ENCODE assay signal across 20 mouse cellular contexts in genomic region chr4:64228341-64228740, GRCm38 (mm10).
A peak's percentile ranks its signal among the peaks of the same experiment; 100 is the strongest.
DNase-seq lines count a peak whose midpoint lies in the region; ATAC-seq and TF ChIP-seq lines count a peak whose summit lies in the region.
"Had no signal": no experiment of that assay in that cellular context is flagged by ENCODE, and none has a peak within 500 bp of the region (broad histone marks: within the 10 kb centered on the region; RNA-seq: fewer than 3 reads in every experiment).

No protein-coding gene starts in this region.

- WGBS in cerebellum, adult 2 months, result 35% methylated on average over 3 of the region's 3 CpGs
- 85% methylated on average over 3 of the region's 3 CpGs for WGBS in thymus, adult 2 months

- no peak for TF ChIP-seq POLR2A in cerebellum, adult 2 months (IDR thresholded peaks at IDR 0.05; ENCODE audit: borderline replicate concordance, insufficient read depth, low read length)
- TF ChIP-seq POLR2A in thymus, adult 2 months (IDR thresholded peaks at IDR 0.05; ENCODE audit: control insufficient read depth, extremely low read depth, insufficient read depth, low read length, poor library complexity), result no peak

- no peak overlapping the region for H3K4me3 ChIP-seq in cerebellum, adult 2 months (replicated peaks; ENCODE audit: insufficient read depth, low read depth, low read length)
- no peak overlapping the region for H3K4me3 ChIP-seq in thymus, adult 2 months (ENCODE audit: control insufficient read depth, insufficient read depth, low read length)
- H3K4me3 ChIP-seq: embryonic facial prominence, embryonic 13.5 days; forebrain, embryonic 13.5 days; heart, adult 2 months; heart, embryonic 13.5 days; limb, embryonic 15.5 days had no signal

- ATAC-seq in cerebellum, adult (ENCODE audit: insufficient number of reproducible peaks, low FRiP score, low TSS enrichment), result peak; percentile 86
- ATAC-seq: forebrain, embryonic 13.5 days; midbrain, embryonic 16.5 days had no signal

- no peak for TF ChIP-seq CTCF in cerebellum, adult 2 months (IDR thresholded peaks at IDR 0.05; ENCODE audit: borderline replicate concordance, insufficient read depth, low read depth, low read length)
- no peak for TF ChIP-seq CTCF in thymus, adult 2 months (IDR thresholded peaks at IDR 0.05; ENCODE audit: borderline replicate concordance, control insufficient read depth, extremely low read depth, insufficient read depth, low read length, poor library complexity)

- DNase-seq in kidney, postnatal 10 days, result peak; percentile 11
- DNase-seq in kidney, adult 8-10 months, result no peak
- DNase-seq in cerebellum, adult 2 months, result peak; percentile 89 to 93
- peak; percentile 89 to 95 for DNase-seq in cerebellum, postnatal 25 days
- no peak for DNase-seq in lung, postnatal 10 days
- no peak for DNase-seq in thymus, adult 2 months
- DNase-seq: gastrocnemius, postnatal 36 days; heart, adult 2 months; heart, postnatal 14 days; kidney, adult 18-20 months; lung, embryonic 14.5 days; lung, postnatal 36 days had no signal

- no peaks in the 10 kb centered on the region for H3K27me3 ChIP-seq in cerebellum, adult 2 months (ENCODE audit: control insufficient read depth, insufficient read depth, low read length)
- H3K27me3 ChIP-seq in thymus, adult 2 months (ENCODE audit: control insufficient read depth, insufficient read depth, low read length), result no peaks in the 10 kb centered on the region
- H3K27me3 ChIP-seq: embryonic facial prominence, embryonic 13.5 days; forebrain, embryonic 13.5 days; heart, embryonic 13.5 days; limb, embryonic 15.5 days had no signal

- H3K27ac ChIP-seq in cerebellum, adult 2 months (ENCODE audit: insufficient read depth, low read length), result no peak overlapping the region
- H3K27ac ChIP-seq in thymus, adult 2 months (ENCODE audit: control insufficient read depth, insufficient read depth, low read length), result no peak overlapping the region
- H3K27ac ChIP-seq: embryonic facial prominence, embryonic 13.5 days; forebrain, embryonic 13.5 days; heart, adult 2 months; heart, embryonic 13.5 days; kidney, postnatal 0 days; limb, embryonic 15.5 days; liver, embryonic 14.5 days had no signal

- no peaks in the 10 kb centered on the region for H3K36me3 ChIP-seq in thymus, adult 2 months (ENCODE audit: control insufficient read depth, insufficient read depth, low read length)
- H3K36me3 ChIP-seq: embryonic facial prominence, embryonic 13.5 days; heart, embryonic 13.5 days; limb, embryonic 15.5 days had no signal

- H3K4me1 ChIP-seq in cerebellum, adult 2 months (ENCODE audit: control insufficient read depth, insufficient read depth, low read length), result no peaks in the 10 kb centered on the region; the same call in none of the 2 replicates
- no peaks in the 10 kb centered on the region for H3K4me1 ChIP-seq in thymus, adult 2 months (replicated peaks; ENCODE audit: control insufficient read depth, insufficient read depth, low read length)
- H3K4me1 ChIP-seq: forebrain, embryonic 13.5 days; heart, embryonic 13.5 days; limb, embryonic 15.5 days had no signal

Comparison
In these comparisons a context has a peak if more than half of its experiments do, and no peak if none do; other contexts are left out.
1. DNase-seq: peak in kidney, postnatal 10 days (single experiment), cerebellum, adult 2 months (2 of 2) and cerebellum, postnatal 25 days (2 of 2); none in kidney, adult 8-10 months (0 of 2), lung, postnatal 10 days (single experiment) and thymus, adult 2 months (single experiment).